In genomic region chr17:87082547-87082946, GRCm38 (mm10) we compare ENCODE assay signal across 24 mouse cellular contexts.
"Had no signal": no experiment of that assay in that cellular context is flagged by ENCODE, and none has a peak within 500 bp of the region (broad histone marks: within the 10 kb centered on the region; RNA-seq: fewer than 3 reads in every experiment).

No protein-coding gene starts in this region.

- H3K4me3 ChIP-seq: gastrocnemius, adult 2 months; heart, adult 2 months; heart, embryonic 12.5 days; hindbrain, embryonic 12.5 days; layer of hippocampus, adult 2 months; left cerebral cortex, adult 2 months; limb, embryonic 10.5 days; limb, embryonic 12.5 days; liver, embryonic 13.5 days; liver, embryonic 15.5 days had no signal

- H3K9ac ChIP-seq: heart, embryonic 12.5 days; hindbrain, embryonic 12.5 days; hindbrain, embryonic 14.5 days; limb, embryonic 12.5 days; liver, embryonic 13.5 days; liver, embryonic 15.5 days had no signal

- ATAC-seq: hindbrain, embryonic 16.5 days; inflammation-experienced regulatory T-cells, adult 6 months; intestine, postnatal 0 days had no signal

- H3K9me3 ChIP-seq: hindbrain, embryonic 12.5 days; limb, embryonic 10.5 days; limb, embryonic 12.5 days; liver, embryonic 13.5 days; liver, embryonic 15.5 days had no signal

- H3K4me1 ChIP-seq: heart, embryonic 12.5 days; hindbrain, embryonic 12.5 days; limb, embryonic 10.5 days; limb, embryonic 12.5 days; liver, embryonic 13.5 days; liver, embryonic 15.5 days had no signal

- H3K27ac ChIP-seq: gastrocnemius, adult 2 months; heart, adult 2 months; hindbrain, embryonic 12.5 days; hindbrain, embryonic 14.5 days; layer of hippocampus, adult 2 months; left cerebral cortex, adult 2 months; limb, embryonic 10.5 days; limb, embryonic 12.5 days; liver, embryonic 13.5 days; liver, embryonic 15.5 days had no signal

- H3K4me2 ChIP-seq: heart, embryonic 12.5 days; hindbrain, embryonic 12.5 days; hindbrain, embryonic 14.5 days; limb, embryonic 12.5 days; liver, embryonic 11.5 days; liver, embryonic 13.5 days; liver, embryonic 15.5 days had no signal

- H3K36me3 ChIP-seq: heart, embryonic 12.5 days; hindbrain, embryonic 12.5 days; limb, embryonic 10.5 days; limb, embryonic 12.5 days; liver, embryonic 13.5 days; liver, embryonic 15.5 days had no signal

- DNase-seq: gastrocnemius, adult 2 months; gastrocnemius, postnatal 10 days; gastrocnemius, postnatal 25 days; heart, adult 2 months; heart, postnatal 10 days; kidney, adult 18-20 months; kidney, adult 8-10 months; kidney, postnatal 10 days; kidney, postnatal 25 days; kidney, postnatal 4 days; liver; liver, embryonic 13.5 days had no signal

- H3K27me3 ChIP-seq: heart, embryonic 12.5 days; hindbrain, embryonic 12.5 days; limb, embryonic 12.5 days; liver, embryonic 13.5 days; liver, embryonic 15.5 days had no signal
